Mouse (Mus musculus) frontal cortex, postnatal 36 days (tissue): ENCODE results near the gene Hist1h1c.
"Not testable (repeated sequence)": the region's sequence is repeated elsewhere in the genome, so short reads cannot be mapped to it uniquely, and the experiment has no call there.

ENCODE experiments used
- DNase-seq, 2 experiments: peaks; one replicate each; pipeline ENCODE4 v3.0.0; 2022; ENCODE audit warnings: low spot score in 2 of 2

Gene Hist1h1c

DNA sequence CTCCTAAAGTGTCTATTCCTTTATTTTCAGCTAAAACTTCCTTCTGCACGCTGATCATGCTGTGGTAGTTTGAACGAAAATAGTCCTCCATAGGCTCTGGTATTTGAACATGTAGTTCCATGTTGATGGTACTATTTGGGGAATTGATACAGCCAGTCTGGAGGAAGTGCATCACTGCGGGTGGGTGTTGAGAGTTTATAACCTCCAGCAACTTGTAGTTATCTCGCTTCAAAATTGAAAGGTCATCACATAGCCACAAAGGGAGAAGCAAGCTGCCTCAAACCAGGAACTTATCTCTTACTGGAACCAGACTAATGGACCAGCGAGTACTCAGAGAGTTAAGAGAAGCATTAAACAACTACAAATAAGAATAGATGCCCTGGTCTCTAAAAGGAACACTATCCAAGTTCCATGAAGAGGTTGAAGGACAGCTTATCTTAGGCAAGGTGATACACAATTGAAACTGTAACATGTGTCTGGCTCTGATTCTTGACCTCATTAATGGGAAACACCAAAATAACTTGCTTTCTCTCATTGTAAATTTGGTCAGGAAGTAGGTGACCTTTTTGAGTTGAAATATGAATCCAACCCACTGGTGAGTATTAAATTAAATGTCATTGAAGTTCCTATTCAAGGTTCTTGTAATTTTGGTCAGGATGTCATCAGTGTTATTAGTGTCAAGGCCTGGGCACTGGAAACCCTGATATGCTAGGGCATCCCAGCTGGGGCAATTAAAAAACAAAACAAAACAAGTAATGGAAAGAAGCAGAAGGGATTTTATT, 22.2 kb upstream of the Hist1h1c start:
- DNase-seq: no peak

DNA sequence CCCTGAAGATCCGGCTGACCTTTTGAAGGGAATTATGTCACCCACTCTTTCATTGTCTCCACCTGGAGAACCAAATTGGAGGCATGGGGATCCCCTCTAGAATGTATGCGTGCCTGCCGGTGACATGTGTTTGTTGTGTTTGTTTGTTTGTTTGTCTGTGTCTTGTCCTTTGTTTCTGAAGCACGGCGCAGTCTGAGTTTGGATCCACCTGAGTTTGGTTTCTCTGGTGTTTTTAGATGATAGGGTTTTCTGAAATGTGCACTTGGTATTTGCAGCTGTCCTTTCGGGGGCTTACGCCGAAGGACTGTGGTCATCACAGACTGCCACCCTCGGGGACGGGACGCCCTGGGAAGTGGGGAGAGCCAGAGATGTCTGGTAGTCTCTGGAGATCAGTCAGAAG, 21.4 kb upstream of the Hist1h1c start:
- no peak for DNase-seq

DNA sequence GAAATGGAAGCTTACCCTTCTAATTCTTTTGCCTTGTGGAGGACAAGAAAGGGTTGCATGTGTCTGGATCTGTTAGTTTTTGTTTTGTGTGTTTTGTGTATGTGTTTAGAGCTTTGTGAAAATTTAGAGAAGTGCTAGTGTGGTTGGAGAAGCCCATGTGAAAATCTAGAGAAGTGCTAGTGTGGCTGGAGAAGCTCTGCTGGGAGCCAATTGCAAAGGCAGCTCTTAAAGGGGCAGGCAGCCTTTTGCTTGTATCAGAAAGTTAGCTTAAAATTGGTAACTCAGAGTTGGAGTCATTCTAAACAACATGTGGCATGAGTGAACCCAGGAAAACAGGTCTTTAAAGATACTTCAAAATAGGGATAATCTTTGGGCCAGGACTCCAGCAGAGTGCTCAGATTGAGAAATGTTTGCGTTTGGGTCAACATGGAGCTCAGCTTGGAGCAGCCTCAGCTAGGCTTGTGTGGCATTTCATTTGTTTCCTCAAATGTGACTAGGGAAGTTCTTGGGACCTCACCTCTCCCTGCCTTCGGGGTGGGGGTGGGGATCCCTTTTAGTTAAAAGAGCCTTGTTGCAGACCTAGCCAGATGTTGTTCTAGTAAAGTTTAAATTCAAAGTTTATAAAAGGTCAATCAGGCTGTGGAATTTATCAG, 20.9 kb upstream of the Hist1h1c start:
- DNase-seq: not testable (repeated sequence)

DNA sequence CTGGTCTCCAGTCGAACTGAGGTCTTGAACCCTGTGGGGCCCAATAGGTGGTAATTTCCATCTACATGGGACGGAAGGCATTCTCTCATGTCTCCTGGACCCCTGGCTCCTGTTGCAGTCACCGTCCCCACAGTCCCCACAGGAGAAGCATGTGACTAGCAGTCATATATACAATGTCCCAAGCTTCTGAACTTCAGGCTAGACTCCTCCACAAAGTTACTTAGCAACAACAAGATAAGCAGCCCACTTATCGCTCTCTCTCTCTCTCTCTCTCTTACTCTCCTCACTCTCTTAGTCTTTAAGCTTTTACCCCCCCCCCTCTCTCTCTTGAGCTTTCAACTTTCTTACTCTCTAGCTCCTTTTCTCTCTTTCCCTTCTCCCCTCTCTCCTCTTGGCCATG, 14.4 kb upstream of the Hist1h1c start:
- DNase-seq: no peak

DNA sequence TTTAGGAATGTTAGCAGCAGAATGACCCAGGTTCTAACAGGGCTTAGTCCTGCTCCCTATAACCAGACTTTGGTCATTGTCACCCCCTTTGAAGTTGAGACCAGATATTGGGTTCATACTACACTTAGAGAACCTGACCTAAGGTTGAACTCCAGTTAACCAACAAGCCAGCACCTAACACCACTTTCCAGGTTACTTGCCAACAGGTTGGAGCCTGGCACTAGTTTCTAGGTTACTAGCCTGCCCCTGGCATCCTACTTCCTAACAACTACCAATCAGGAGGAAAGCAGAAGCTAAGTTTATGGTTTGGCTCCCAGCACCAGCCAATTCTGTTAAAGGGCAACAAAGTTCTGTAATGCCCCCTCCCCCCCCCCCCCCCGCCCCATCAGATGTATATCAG, 13.4 kb upstream of the Hist1h1c start:
- no peak for DNase-seq

DNA sequence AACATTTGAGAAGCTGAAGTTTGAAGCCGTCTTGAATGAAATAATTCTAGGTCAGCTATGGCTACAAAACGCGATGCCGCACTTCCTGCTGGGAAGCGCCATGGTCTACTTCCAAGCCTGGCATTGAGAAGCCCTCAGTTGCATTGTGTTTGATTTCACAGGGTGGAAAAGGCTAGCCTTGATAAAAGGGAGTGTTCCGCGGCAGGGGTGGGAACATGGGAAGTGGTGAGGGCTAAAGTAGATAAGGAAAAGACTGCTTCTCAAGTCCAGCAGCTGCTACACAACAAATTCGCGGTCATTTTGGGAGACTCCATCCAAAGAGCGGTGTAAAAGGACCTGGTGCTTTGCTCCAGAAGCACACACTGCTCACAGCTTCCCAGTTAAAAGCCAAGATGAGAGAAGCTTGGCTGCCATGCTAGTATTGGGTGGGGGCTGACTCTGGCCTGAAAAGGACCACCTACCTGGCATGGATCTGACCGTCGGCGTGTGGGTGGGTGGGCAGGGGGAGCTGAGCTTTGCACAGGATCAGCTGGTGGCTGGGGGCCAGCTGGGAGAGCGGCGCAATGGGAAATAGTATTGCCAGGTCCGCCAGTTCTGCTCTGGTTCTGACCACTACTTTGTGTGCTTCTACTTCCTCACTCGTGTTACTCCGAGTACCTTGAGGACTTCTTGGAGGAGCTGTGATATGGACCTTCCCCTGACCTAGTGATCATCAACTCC, 10.0 kb upstream of the Hist1h1c start:
- no peak for DNase-seq

DNA sequence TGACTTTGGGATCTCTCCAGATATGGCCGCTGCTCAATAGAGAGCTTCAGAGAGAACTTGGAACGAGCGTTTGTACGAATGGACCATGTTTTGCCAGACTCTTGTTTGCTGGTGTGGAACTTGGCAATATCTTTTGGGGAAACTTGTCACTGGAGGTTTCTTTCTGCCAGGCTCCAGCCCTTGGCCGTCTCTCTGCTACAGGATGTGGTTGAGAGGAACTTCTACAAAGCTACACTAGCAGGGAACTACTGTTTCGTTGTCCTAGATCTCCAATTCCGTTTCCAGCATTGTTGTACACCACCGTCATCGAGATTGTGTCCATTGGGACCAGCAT, 9.4 kb upstream of the Hist1h1c start:
- DNase-seq: no peak

DNA sequence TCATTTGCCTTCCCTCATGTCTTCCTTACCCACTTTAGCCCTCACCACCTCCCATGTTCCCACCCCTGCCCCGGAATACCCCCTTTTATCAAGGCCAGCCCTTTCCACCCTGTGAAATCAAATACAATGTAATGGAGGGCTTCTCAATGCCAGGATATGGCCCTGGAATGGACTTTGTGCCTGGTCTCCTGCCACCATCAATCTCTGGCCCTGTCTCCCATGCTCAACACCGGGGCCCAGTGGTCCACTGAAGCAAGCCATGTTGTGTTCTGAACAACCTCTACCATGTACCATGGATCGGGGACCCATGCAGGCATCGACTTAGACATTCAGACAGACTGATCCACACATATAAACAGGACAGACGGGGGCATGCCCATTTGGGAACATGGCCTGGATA, 8.9 kb upstream of the Hist1h1c start:
- no peak for DNase-seq

DNA sequence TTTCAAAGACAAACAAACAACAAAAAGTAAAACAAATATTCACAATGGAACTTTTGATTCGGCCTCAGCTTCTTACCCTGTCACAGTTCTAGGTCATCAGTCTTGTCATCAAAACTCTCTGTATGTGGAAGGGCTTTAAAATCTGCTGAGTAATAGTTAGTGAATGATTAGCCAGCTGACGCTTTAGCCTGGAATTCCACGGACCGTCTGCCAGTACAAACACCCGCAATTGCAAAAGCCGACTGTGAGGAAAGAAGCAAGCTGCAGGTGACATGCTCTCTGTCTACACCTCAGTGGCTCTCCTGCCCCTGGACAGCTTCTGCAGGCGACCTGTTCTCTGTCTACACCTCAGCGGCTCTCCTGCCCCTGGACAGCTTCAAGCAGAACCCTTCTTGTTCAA, 8.1 kb upstream of the Hist1h1c start:
- DNase-seq: no peak

DNA sequence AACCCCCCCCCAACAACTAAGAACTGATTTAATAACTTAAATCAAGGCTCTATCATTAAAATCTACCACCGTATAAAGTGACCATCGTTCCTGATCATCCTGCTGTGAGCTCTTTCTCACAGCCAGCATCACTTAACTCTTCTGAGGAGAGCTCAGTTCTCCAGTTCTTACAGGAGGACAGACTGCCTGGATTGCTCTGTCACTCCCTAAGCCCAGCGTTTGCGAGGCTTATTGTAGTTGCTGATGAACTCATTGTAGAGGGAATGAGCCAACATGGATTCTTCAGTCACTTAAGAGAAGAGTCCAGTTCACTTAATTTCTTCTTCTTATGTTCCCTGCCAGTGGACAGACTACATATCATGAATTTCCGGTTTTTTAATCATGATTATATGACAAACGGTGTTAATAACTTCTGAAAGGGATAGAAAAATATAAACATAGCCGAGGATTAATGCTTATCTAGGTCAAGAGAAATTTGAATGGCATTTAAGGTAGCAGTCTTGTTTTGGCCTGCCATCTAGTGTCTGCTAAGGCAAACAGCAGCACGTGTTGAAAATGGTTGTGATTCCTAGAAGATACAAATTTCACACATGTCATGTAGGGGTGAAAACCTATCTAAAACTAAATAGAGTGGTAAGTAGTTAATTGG, 6.3 kb upstream of the Hist1h1c start:
- DNase-seq: peak in 1 of 2 experiments; percentile 46

DNA sequence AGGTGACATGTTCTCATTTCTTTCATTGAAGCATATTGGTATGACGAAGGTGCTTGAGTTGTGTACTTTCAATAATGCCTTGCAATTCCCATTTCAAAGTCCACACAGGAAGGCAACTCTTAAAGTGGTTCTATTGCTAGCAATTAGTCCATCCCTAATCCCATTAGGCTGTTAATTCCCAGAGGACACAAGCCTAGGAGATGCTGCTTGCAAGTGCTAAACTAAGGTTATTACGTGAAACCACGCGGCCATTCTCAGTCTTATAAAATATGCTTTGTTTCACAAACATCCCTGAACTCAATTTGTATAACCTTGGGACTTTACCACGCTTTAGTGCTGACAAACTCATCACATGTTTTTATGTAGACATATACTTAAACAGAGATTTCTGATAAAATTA, 1.5 kb upstream of the Hist1h1c start:
- no peak for DNase-seq

DNA sequence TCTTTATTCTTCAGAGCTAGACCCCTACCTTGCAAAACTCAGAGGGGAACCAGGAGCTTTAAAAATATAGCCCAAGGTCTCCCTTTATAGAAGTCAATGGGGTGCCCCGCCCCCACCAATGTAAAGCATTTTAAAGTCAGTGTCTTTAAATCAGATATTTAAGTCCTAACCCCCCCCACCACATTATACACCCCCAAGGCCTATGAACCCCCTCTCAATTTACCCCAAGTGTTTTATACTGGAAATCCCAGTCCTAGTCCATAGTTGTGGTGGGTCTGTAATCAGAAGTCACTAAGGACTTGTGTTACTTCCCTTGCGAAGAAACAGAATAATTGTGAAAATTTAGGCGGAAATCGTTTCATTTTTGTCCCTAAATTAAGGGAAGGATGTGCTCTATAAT, 567 bp upstream of the Hist1h1c start:
- DNase-seq: no peak

DNA sequence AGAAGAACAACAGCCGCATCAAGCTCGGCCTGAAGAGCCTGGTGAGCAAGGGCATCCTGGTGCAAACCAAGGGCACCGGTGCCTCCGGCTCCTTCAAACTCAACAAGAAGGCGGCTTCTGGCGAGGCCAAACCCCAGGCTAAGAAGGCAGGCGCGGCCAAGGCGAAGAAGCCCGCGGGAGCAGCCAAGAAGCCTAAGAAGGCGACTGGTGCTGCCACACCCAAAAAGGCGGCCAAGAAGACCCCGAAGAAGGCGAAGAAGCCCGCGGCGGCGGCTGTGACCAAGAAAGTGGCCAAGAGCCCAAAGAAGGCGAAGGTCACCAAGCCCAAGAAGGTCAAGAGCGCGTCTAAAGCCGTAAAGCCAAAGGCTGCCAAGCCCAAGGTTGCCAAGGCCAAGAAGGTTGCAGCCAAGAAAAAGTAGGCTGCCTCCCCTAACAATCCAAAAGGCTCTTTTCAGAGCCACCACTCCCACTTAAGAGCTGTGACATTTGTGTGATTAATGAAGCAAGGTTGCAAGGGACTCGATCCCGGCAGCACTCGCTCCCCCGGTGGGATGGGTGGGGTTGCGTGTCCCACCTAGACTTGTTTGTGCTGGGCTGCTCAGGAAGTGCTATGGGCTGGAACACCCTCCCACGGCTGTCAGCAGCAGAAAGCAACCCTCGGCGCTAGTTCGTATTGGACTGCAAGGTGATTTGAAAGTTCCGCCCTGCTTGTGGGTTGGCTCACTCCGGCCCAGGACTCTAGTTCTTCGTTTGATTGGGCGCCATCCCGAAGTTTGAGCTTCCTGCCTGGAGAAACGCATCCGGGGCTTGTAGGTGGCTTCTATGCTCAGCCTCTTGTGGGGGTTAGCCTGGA, 687 bp downstream of the Hist1h1c start:
- peak; percentile 92 to 96 for DNase-seq

DNA sequence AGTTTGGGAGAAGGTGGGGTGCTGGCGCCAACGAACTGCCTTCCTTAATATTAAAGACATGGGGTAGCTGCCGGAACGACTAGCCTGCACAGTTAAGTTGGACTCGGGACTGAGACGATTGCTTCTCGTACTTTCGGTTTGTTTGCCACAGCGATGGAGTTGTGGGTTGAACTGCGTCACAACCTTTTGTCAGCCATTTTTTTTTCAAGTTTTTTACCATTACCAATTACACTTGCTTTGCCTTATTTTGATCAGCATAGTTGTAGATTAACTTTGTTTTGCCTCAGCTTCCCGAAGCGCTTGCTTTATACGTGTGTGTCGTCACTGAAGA, 1.3 kb downstream of the Hist1h1c start:
- DNase-seq: no peak

DNA sequence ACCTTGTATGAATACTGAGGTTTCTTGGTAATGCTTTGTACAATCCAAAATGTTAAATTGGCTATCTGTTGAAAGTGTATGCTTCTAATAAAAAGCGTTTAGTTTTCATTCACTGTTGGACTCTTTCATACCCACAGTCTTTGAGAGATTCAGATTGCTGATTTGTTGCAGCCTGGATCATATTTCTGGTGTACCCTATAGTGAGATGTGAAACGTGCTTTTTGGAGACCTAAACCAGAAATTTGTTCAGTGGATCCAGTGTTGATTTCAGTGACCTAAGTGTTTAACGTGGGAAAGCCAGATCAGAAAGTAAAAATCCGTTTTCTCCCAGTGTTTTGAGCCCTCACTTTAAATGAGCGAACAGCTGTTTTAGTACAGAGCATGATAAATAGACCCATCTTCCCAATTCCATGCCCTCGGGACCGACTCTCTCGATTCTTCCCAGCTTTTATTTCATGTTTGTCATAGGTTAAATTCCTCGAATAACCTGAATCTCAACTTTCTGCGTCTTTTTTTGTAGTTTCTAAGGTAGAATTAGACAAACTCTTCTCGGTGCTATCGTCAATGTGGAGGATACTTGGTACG, 1.7 kb downstream of the Hist1h1c start:
- DNase-seq: no peak

DNA sequence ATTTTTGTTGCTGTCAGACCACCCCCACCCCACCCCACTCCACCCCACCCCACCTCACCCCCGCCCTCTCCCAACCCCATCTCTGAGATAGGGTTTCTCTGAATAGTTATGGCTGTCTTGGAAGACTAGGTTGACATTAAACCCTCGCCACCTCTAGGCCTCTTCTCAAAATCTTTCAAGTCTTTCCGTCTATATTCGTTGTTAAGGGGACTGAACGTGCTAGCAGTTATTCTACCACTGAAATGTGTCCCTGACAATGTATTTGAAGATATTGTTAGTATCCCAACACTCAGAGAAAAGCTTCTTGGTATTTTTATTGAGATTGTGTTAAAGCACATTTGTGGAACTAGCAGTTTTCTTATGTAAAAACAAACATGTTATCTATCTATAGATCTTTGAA, 2.3 kb downstream of the Hist1h1c start:
- no peak for DNase-seq

DNA sequence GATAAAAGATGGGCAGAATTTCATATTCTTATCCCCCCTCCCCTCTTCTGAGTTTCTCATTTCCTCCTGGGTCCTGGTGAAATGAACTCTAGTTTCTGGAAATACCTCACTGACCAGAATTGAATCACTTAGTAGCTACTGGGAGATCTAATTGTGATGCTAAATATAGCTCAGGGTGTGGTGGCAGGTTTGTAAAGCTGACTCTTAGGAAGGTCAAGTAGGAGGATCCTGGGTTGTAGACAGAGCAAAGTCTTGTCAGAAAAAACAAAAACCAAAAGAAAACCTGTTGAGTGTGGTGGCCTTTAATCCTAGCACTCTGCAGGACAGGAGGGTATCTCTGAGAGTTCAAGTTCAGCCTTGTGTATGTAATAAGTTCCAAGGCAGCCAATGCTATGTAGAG, 3.4 kb downstream of the Hist1h1c start:
- DNase-seq: no peak

DNA sequence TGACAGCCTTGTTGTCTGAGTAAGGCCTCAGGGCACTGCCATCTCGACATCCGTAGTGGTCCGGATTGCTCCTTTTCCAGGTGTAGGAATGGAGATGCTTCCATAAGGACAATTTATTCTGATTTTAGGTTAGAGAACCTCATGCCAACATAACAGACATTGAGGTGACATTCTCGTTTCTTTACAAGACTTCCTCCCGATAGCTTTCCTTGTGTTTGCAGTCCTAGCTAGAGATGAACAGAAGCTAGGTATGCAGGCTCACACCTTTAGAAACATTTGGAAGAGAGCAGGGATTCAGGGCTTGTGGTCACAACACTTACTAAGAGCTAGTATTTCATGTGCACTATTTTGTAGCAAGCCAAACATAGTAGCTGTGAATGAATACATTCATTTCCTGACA, 4.6 kb downstream of the Hist1h1c start:
- DNase-seq: no peak

DNA sequence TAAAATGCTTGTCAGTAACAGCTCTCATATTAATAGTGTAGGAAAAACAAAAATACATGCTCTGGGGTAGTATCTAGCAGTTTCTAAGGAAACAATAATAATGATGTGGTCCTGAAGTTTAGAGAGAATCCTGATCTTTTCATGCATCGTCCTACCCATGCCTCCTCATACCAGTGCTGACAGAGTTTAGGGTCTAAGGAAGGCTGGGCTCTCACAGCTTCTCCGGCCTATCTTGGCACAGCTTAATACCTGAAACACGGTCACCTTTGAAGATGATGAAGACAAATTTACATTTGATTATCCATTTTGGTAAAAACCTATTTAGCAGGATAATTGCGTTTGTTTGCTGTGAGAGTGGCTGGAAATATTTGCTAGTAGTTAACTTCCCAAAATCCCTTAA, 5.4 kb downstream of the Hist1h1c start:
- DNase-seq: no peak

DNA sequence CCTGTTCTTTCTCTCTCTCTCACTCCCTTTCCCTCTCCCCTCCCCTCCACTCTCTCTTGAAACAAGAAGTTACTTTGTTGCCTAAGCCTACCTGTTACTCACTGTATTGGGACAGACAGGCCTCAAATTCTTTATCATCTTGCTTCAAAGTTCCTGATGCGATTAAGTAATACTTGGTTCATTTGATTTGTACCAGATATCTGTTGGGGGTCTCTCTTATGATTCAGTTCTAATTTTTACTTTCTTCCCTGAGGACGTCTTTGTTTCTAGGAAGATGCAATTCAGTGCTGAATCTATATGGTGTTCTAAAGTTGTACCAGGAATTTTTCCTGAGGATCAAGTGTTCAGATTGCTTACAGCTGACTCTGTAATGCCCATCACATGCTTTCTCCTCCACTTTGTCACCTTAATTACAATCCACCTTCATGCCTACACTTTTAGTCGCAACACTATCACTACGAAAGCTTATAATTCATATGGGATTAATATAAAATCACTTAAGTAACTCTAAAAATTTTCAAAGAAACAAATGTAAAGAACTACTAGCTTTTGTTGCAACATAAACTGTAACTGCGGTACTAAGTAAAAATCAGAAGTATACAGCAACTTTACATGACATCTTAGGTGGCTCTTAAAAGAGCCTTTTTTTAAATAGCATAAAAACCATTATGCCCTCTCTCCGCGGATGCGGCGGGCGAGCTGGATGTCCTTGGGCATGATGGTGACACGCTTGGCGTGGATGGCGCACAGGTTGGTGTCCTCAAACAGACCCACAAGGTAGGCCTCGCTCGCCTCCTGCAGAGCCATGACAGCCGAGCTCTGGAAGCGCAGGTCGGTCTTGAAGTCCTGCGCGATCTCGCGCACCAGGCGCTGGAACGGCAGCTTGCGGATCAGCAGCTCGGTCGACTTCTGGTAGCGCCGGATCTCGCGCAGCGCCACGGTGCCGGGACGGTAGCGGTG, 6.1 kb downstream of the Hist1h1c start:
- no peak for DNase-seq
